Mouse (Mus musculus): ENCODE results near the gene Aldh3b3.
"Not testable (repeated sequence)": the region's sequence is repeated elsewhere in the genome, so short reads cannot be mapped to it uniquely, and the experiment has no call there.

GRCm38 (mm10) chr19:3961805-3962204 lies 3.4 kb downstream of the Aldh3b3 start:
- not testable (repeated sequence) for TF ChIP-seq CTCF, EP300 (IDR thresholded peaks at IDR 0.05; ENCODE audit: low read depth)

All from heart, postnatal 0 days (tissue).